8 mouse cellular contexts compared by ENCODE assay signal in genomic region chr19:7396867-7397826, GRCm38 (mm10). TPM values are rescaled to one million over a fixed set of nuclear protein-coding genes. Genes with fewer than 3 reads are reported as not detected.
A peak's percentile ranks its signal among the peaks of the same experiment; 100 is the strongest.
DNase-seq lines count a peak whose midpoint lies in the region; ATAC-seq lines count a peak whose summit lies in the region.
"Not testable (repeated sequence)": the region's sequence is repeated elsewhere in the genome, so short reads cannot be mapped to it uniquely, and the experiment has no call there.

No protein-coding gene starts in this region.

- peak; percentile 19 for DNase-seq in CD4-positive helper T cell, adult 2 months (ENCODE audit: low read depth, low spot score)
- DNase-seq in adrenal gland, postnatal 14 days = peak; percentile 53
- peak; percentile 58 for DNase-seq in heart, postnatal 4 days
- peak; percentile 65 for DNase-seq in kidney, postnatal 10 days
- DNase-seq in naive thymus-derived CD4-positive, alpha-beta T cell, adult 2 months (ENCODE audit: low read depth) = peak; percentile 44
- DNase-seq in thymus, postnatal 0 days (ENCODE audit: low spot score) = peak; percentile 37

- H3K9me3 ChIP-seq in lung, embryonic 16.5 days (ENCODE audit: control insufficient read depth, low read length) = not testable (repeated sequence)

- H3K36me3 ChIP-seq in lung, embryonic 16.5 days (ENCODE audit: control insufficient read depth, insufficient read depth, low read length) = not testable (repeated sequence)

- H3K4me3 ChIP-seq in lung, embryonic 16.5 days (ENCODE audit: low read length) = not testable (repeated sequence)

- not testable (repeated sequence) for H3K27me3 ChIP-seq in lung, embryonic 16.5 days (ENCODE audit: control insufficient read depth, insufficient read depth, low read depth, low read length)

- WGBS in lung, embryonic 16.5 days = 51% methylated on average over 9 of the region's 10 CpGs

- 0 out of 2 replicates have a peak, but pooled peaks have one; percentile 34 for ATAC-seq in erythroid progenitor cell, adult 5-6 weeks (replicated peaks; ENCODE audit: low FRiP score, poor library complexity, severe bottlenecking)
- peak; percentile 66 for ATAC-seq in lung, embryonic 16.5 days (ENCODE audit: low read depth)

- H3K9ac ChIP-seq in lung, embryonic 16.5 days (ENCODE audit: low read length) = not testable (repeated sequence)

- not testable (repeated sequence) for H3K27ac ChIP-seq in lung, embryonic 16.5 days (ENCODE audit: low read length)

- H3K4me1 ChIP-seq in lung, embryonic 16.5 days (replicated peaks; ENCODE audit: control insufficient read depth, insufficient read depth, low read length) = not testable (repeated sequence)

- not testable (repeated sequence) for H3K4me2 ChIP-seq in lung, embryonic 16.5 days (ENCODE audit: low read depth, low read length)

RNA-seq across cellular contexts. Expression of gene Spindoc, which starts 14.4 kb away (rescaled TPM):
- 23.8 and 30.4 TPM in 2 replicates for total RNA-seq in adrenal gland, postnatal 14 days (2021)
- 4.2 TPM in 1 of 2 replicates, not detected in the other for total RNA-seq in erythroid progenitor cell, adult 5-6 weeks (2015; ENCODE audit: low replicate concordance)
- 0.15 and 2.2 TPM in 2 replicates for total RNA-seq in erythroid progenitor cell, adult 5-6 weeks (2017; ENCODE audit: low replicate concordance)
- 10 to 100 TPM; 29.4 to 30.8 TPM for total RNA-seq in heart, postnatal 4 days (2021)
- 24.8 and 25.7 TPM in 2 replicates for polyA plus RNA-seq in lung, embryonic 16.5 days (2015; fragmentation: Nextera tagmentation; extraction: Ambion mirVana)
- 28.6 and 35.2 TPM in 2 replicates for polyA plus RNA-seq in thymus, postnatal 0 days (2015; fragmentation: Nextera tagmentation; extraction: Ambion mirVana)

RNA-seq across cellular contexts. Expression of gene 2700081O15Rik, which starts 20.3 kb away (rescaled TPM):
- 29.0 and 32.4 TPM in 2 replicates for total RNA-seq in adrenal gland, postnatal 14 days (2021)
- total RNA-seq in erythroid progenitor cell, adult 5-6 weeks (2015; ENCODE audit: low replicate concordance) = 1.1 TPM in 1 of 2 replicates, not detected in the other
- total RNA-seq in erythroid progenitor cell, adult 5-6 weeks (2017; ENCODE audit: low replicate concordance) = 0.39 TPM in 1 of 2 replicates, not detected in the other
- total RNA-seq in heart, postnatal 4 days (2021) = 10 to 100 TPM; 28.4 to 28.5 TPM
- 5.0 TPM in 2 replicates for polyA plus RNA-seq in lung, embryonic 16.5 days (2015; fragmentation: Nextera tagmentation; extraction: Ambion mirVana)
- polyA plus RNA-seq in thymus, postnatal 0 days (2015; fragmentation: Nextera tagmentation; extraction: Ambion mirVana) = 5.8 and 7.1 TPM in 2 replicates

RNA-seq across cellular contexts. Expression of gene Mark2, which starts 55.5 kb away (rescaled TPM):
- 70.0 and 85.3 TPM in 2 replicates for total RNA-seq in adrenal gland, postnatal 14 days (2021)
- 48.7 and 54.1 TPM in 2 replicates for total RNA-seq in erythroid progenitor cell, adult 5-6 weeks (2015; ENCODE audit: low replicate concordance)
- total RNA-seq in erythroid progenitor cell, adult 5-6 weeks (2017; ENCODE audit: low replicate concordance) = 38.4 and 51.5 TPM in 2 replicates
- total RNA-seq in heart, postnatal 4 days (2021) = 10 to 100 TPM; 54.9 to 58.4 TPM
- polyA plus RNA-seq in lung, embryonic 16.5 days (2015; fragmentation: Nextera tagmentation; extraction: Ambion mirVana) = 33.4 and 35.0 TPM in 2 replicates
- polyA plus RNA-seq in thymus, postnatal 0 days (2015; fragmentation: Nextera tagmentation; extraction: Ambion mirVana) = 48.1 and 65.1 TPM in 2 replicates

Comparison
In these comparisons a context has a peak if more than half of its experiments do, and no peak if none do; other contexts are left out.
1. RNA of gene 2700081O15Rik, which starts 20.3 kb away (total RNA-seq): 29.0 to 32.4 TPM in adrenal gland, postnatal 14 days and 28.4 to 28.5 TPM in heart, postnatal 4 days; 0.39 to 1.1 TPM in erythroid progenitor cell, adult 5-6 weeks; every median in the first group is over 10 times any median in the second.
2. Peak in every context shown above with its lines, with median percentiles within 50 percentile points of each other: DNase-seq.